18 mouse cellular contexts compared by ENCODE assay signal in the genomic region with DNA sequence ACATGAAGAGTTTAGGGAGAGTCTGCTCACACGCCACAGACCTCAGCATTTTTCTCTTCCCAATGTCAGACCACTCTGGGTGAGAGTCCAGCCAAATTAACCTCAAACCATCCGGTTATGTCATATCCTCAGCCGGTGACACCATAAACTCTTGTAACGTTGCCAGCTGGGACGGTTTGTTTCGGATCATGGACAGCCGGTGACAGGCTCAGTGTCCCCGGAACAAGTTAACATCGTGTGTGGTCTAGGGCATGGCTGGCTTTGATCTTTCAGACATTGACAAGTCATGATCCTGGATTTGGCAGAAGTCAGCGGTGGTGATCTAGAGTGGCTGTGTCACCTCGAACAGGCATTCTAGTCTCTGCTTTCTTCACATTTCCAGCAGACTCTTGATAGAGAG.
DNase-seq lines count a peak whose midpoint lies in the region; ATAC-seq and TF ChIP-seq lines count a peak whose summit lies in the region.
"Had no signal": no experiment of that assay in that cellular context is flagged by ENCODE, and none has a peak within 500 bp of the region (broad histone marks: within the 10 kb centered on the region; RNA-seq: fewer than 3 reads in every experiment).

No protein-coding gene starts in this region.

- H3K9me3 ChIP-seq in lung, embryonic 14.5 days (ENCODE audit: low read depth, low read length): no peaks in the 10 kb centered on the region
- H3K9me3 ChIP-seq: midbrain, embryonic 13.5 days; neural tube, embryonic 12.5 days had no signal

- H3K27ac ChIP-seq in lung, embryonic 14.5 days (ENCODE audit: low read depth): no peak overlapping the region
- H3K27ac ChIP-seq: liver, embryonic 14.5 days; midbrain, embryonic 13.5 days; neural tube, embryonic 12.5 days had no signal

- H3K4me1 ChIP-seq in lung, embryonic 14.5 days (ENCODE audit: insufficient read depth): 0 out of 2 replicates have a peak, but pooled peaks cover 3% of the 10 kb centered on the region
- H3K4me1 ChIP-seq: midbrain, embryonic 13.5 days; neural tube, embryonic 12.5 days had no signal

- H3K4me2 ChIP-seq in lung, embryonic 14.5 days: no peak overlapping the region
- H3K4me2 ChIP-seq: heart, embryonic 11.5 days; midbrain, embryonic 13.5 days; neural tube, embryonic 12.5 days had no signal

- H3K9ac ChIP-seq in lung, embryonic 14.5 days: no peak overlapping the region
- H3K9ac ChIP-seq: liver, embryonic 14.5 days; midbrain, embryonic 13.5 days; neural tube, embryonic 12.5 days had no signal

- no peak overlapping the region for H3K4me3 ChIP-seq in lung, embryonic 14.5 days (ENCODE audit: low read depth, low read length)
- H3K4me3 ChIP-seq: midbrain, embryonic 13.5 days; neural tube, embryonic 12.5 days had no signal

- peak; percentile 89 for ATAC-seq in lung, embryonic 14.5 days (ENCODE audit: insufficient read depth)
- ATAC-seq: activated CD4-positive, CD25-positive, alpha-beta regulatory T cell, adult 4 months; inflammation-experienced regulatory T-cells, adult 6 months; midbrain, embryonic 13.5 days had no signal

- H3K36me3 ChIP-seq in lung, embryonic 14.5 days (ENCODE audit: insufficient read depth): no peaks in the 10 kb centered on the region
- H3K36me3 ChIP-seq: G1E; midbrain, embryonic 13.5 days; neural tube, embryonic 12.5 days had no signal

- WGBS in lung, embryonic 14.5 days: 56% methylated on average over 11 of the region's 11 CpGs

- DNase-seq in adrenal gland, adult 2 months: peak; percentile 27
- no peak for DNase-seq in adrenal gland, adult 18-20 months (ENCODE audit: low spot score in 2 of 2)
- DNase-seq in lung, embryonic 14.5 days: peak; percentile 91
- no peak for DNase-seq in lung, postnatal 14 days
- peak; percentile 43 for DNase-seq in adrenal gland, postnatal 14 days
- peak; percentile 6 to 9 for DNase-seq in kidney, postnatal 36 days
- DNase-seq in embryo, embryonic 11 days: no peak
- DNase-seq: cerebellum, adult 11 months; cerebellum, postnatal 10 days; heart, postnatal 10 days; thymus, postnatal 14 days had no signal

- no peak for TF ChIP-seq CTCF in lung, embryonic 14.5 days (IDR thresholded peaks at IDR 0.05; ENCODE audit: low read depth)

- no peaks in the 10 kb centered on the region for H3K27me3 ChIP-seq in lung, embryonic 14.5 days (ENCODE audit: insufficient read depth, low read length)
- H3K27me3 ChIP-seq: midbrain, embryonic 13.5 days; neural tube, embryonic 12.5 days had no signal

Comparison
In these comparisons a context has a peak if more than half of its experiments do, and no peak if none do; other contexts are left out.
1. DNase-seq: peak in adrenal gland, adult 2 months (single experiment), lung, embryonic 14.5 days (single experiment), adrenal gland, postnatal 14 days (single experiment) and kidney, postnatal 36 days (2 of 2); none in adrenal gland, adult 18-20 months (0 of 2), lung, postnatal 14 days (single experiment) and embryo, embryonic 11 days (single experiment).